Mouse (Mus musculus) lung, postnatal 0 days (tissue): ENCODE results near the gene Pdlim5. TPM values are rescaled to one million over a fixed set of nuclear protein-coding genes. Genes with fewer than 3 reads are reported as not detected.

Experiments
- ATAC-seq: fragments of 200-750 bp; cut with Nextera tagmentation; 2 replicates; pipeline ENCODE4 v1.8.0; 2017; ENCODE audit warnings: moderate library complexity
- DNase-seq: peaks from one replicate; pipeline ENCODE4 v3.0.0-alpha.2; 2016; ENCODE audit warnings: low spot score
- H3K27ac ChIP-seq: fragments of 300-500 bp; sonication (generic); 2 replicates; pipeline ENCODE4 v1.5.1; 2014; ENCODE audit warnings: antibody characterized with exemption, mild to moderate bottlenecking, low read length, mixed read lengths
- H3K27me3 ChIP-seq: fragments of 300-500 bp; sonication (generic); replicated peaks from 2 replicates; pipeline ENCODE4 v1.6.1; 2014; ENCODE audit warnings: low read length, mixed read lengths; ENCODE audit not compliant: insufficient read depth
- H3K36me3 ChIP-seq: fragments of 300-500 bp; sonication (generic); 2 replicates; pipeline ENCODE4 v1.6.1; 2014; ENCODE audit warnings: low read length, mixed read lengths; ENCODE audit not compliant: insufficient read depth
- H3K4me1 ChIP-seq: fragments of 300-500 bp; sonication (generic); 2 replicates; pipeline ENCODE4 v1.6.1; 2014; ENCODE audit warnings: antibody characterized with exemption, low read depth, low read length, mixed read lengths; ENCODE audit not compliant: insufficient read depth
- H3K4me2 ChIP-seq: fragments of 300-500 bp; sonication (generic); replicated peaks from 2 replicates; pipeline ENCODE4 v1.6.1; 2014; ENCODE audit warnings: low read depth, mild to moderate bottlenecking, low read length, moderate library complexity, mixed read lengths
- H3K4me3 ChIP-seq: fragments of 300-500 bp; sonication (generic); 2 replicates; pipeline ENCODE4 v1.5.1; 2014; ENCODE audit warnings: low read depth, low read length
- H3K9ac ChIP-seq: fragments of 300-500 bp; sonication (generic); replicated peaks from 2 replicates; pipeline ENCODE4 v1.6.1; 2014; ENCODE audit warnings: low read depth, mild to moderate bottlenecking
- H3K9me3 ChIP-seq: fragments of 300-500 bp; sonication (generic); 2 replicates; pipeline ENCODE4 v1.6.1; 2016; ENCODE audit warnings: low read length, mixed read lengths
- CTCF ChIP-seq: IDR thresholded peaks from 2 replicates; pipeline ENCODE4 v1.5.1; 2016; ENCODE audit warnings: antibody characterized with exemption, mild to moderate bottlenecking
- EP300 ChIP-seq: IDR thresholded peaks from 2 replicates; pipeline ENCODE4 v1.6.1; 2016; ENCODE audit warnings: antibody characterized with exemption, mild to moderate bottlenecking, control low read depth
- WGBS: fragments of 180-500 bp; shearing (Covaris S2); extraction: QIAGEN DNeasy Blood & Tissue Kit; methylation state at CpG from one replicate; pipeline ENCODE4 v1.1.7; 2014; 5-methylcytosine and 5-hydroxymethylcytosine counted together
- polyA plus RNA-seq: library from polyadenylated mRNA; unstranded; fragments of >200 nt; fragmentation: Nextera tagmentation; extraction: Ambion mirVana; gene quantifications from 2 replicates; pipeline ENCODE4 v1.2.1, GENCODE M21; 2015

Gene Pdlim5
- polyA plus RNA-seq, 1 experiment from 2014 or later, result 25.8 TPM

DNA sequence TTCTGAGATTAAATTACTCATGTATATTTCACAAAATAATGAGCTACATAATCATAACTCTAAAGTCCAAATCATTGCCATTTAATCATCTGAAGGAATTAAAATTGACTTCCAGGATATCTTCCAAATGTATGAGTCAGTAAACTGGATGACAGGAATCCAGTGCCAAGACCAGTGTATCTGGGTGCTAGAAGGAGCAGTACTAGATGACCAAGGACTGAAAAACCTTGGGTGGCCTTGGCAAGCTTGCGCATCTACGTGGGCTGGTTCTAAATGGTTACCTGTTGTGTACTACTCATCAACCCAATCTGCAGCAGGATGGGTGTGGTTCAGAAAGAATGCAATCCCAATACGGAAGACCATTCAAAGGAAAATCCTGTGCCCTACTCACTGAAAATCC is 116.5 kb downstream of the Pdlim5 start:
- H3K4me1 ChIP-seq, result no peaks in the 10 kb centered on the region
- WGBS, result 74% methylated on average over 3 of the region's 3 CpGs
- H3K4me3 ChIP-seq, result no peak overlapping the region

DNA sequence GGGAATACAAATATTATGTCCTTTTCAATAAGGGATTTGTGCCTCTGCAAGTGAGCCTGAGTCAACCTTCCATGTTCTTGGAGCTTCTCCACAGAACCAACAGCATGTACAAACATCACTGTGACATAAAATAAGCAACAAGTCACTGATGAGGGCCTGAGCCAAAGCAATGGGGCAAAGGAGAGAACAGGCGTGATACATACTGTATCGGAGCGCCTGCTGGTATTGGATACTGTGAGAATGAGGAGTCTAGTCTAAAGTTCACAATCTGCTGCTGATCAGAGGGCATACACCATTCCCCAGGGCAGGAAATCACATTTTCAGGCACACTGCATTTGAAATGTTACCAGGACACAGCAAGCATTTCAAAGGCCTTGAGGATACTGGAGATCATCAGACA is 119.0 kb downstream of the Pdlim5 start:
- H3K36me3 ChIP-seq, result no peaks in the 10 kb centered on the region
- H3K9ac ChIP-seq, result no peak overlapping the region
- no peak for DNase-seq
- ATAC-seq, result no peak
- 74% methylated on average over 3 of the region's 3 CpGs for WGBS
- H3K27ac ChIP-seq, result no peak overlapping the region
- no peaks in the 10 kb centered on the region for H3K27me3 ChIP-seq
- H3K9me3 ChIP-seq, result no peaks in the 10 kb centered on the region
- TF ChIP-seq EP300 (no peak), CTCF (no peak)
- no peak overlapping the region for H3K4me2 ChIP-seq
- H3K4me1 ChIP-seq, result no peaks in the 10 kb centered on the region
- no peak overlapping the region for H3K4me3 ChIP-seq

More for the DNA sequence above, 116.5 kb downstream of the Pdlim5 start:
- H3K36me3 ChIP-seq, result no peaks in the 10 kb centered on the region
- H3K27me3 ChIP-seq, result no peaks in the 10 kb centered on the region
- no peak for TF ChIP-seq CTCF
- no peak for TF ChIP-seq EP300
- no peak overlapping the region for H3K4me2 ChIP-seq
- H3K27ac ChIP-seq, result no peak overlapping the region
- no peak overlapping the region for H3K9ac ChIP-seq
- ATAC-seq, result no peak
- DNase-seq, result no peak
- H3K9me3 ChIP-seq, result no peaks in the 10 kb centered on the region

DNA sequence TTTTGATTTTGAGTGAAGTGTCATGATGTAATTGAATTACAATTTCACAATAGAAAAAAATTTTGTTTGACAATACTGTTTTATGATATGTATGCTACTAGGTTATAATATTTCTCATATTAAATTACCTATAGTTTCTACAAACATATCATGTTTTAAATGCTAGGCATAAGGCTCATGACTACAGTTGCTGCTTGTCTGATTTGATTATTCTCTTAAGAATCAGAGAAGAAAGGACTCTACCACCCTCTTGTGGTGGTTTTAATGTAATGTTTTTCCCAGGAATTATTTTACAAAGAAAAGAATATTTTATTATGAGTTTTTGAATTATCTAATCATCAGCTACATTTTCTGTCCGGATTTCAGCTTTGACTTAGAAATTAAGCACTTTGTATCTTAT is 120.5 kb downstream of the Pdlim5 start:
- no peak for ATAC-seq
- TF ChIP-seq EP300 (no peak), CTCF (peak; percentile 68)
- Histone ChIP-seq H3K4me1 (no peaks in the 10 kb centered on the region), H3K4me3 (no peak overlapping the region), H3K27me3 (no peaks in the 10 kb centered on the region), H3K27ac (no peak overlapping the region), H3K4me2 (no peak overlapping the region), H3K9ac (no peak overlapping the region), H3K36me3 (no peaks in the 10 kb centered on the region), H3K9me3 (no peaks in the 10 kb centered on the region)
- 6% methylated on average over 1 of the region's 1 CpGs for WGBS
- DNase-seq, result peak; percentile 77

DNA sequence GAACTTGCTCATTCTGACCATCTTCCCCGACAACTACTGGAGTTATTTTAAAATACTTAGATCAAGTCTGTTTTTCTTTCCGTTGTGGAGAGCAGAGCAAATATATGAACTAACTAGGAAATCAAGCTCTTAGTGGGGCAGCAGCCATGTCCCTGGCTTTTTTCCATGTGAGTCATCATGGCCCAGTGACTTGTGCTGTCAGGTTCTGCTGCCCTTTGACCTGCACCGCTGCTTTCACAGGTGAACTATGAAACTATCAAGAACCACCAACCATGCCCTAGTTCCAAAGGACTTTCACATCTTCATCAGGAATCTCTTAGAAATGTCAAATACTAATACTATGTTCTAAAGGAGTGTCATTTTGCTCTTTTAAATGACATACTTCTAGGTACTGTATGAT is 121.0 kb downstream of the Pdlim5 start:
- ATAC-seq, result no peak; the same call in 1 of the 2 replicates
- H3K36me3 ChIP-seq, result no peaks in the 10 kb centered on the region
- 64% methylated on average over 3 of the region's 3 CpGs for WGBS
- no peaks in the 10 kb centered on the region for H3K9me3 ChIP-seq
- no peak overlapping the region for H3K4me3 ChIP-seq
- H3K27me3 ChIP-seq, result no peaks in the 10 kb centered on the region
- no peak overlapping the region for H3K9ac ChIP-seq
- DNase-seq, result peak; percentile 26
- TF ChIP-seq CTCF (no peak), EP300 (no peak)
- H3K4me1 ChIP-seq, result no peaks in the 10 kb centered on the region
- no peak overlapping the region for H3K4me2 ChIP-seq
- no peak overlapping the region for H3K27ac ChIP-seq

DNA sequence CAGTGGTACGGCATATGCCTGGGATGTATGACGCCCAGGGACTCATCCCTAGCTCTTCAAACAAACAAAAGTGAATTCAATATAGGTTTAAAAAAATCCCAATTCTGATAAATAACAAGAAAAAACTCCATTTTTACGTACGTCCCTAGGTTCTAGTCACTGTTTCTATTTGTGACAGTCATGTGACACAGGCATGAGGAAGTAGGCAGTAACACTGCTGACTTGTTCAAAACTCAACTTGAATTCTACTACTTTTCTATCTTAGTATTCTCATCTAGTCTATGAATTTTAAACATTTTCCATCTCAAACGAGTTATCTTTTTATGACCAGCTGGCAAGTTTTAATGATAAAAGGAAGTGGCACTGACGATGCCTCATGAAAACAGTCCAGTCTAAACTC is 122.2 kb downstream of the Pdlim5 start:
- TF ChIP-seq CTCF (no peak), EP300 (no peak)
- no peak for DNase-seq

DNA sequence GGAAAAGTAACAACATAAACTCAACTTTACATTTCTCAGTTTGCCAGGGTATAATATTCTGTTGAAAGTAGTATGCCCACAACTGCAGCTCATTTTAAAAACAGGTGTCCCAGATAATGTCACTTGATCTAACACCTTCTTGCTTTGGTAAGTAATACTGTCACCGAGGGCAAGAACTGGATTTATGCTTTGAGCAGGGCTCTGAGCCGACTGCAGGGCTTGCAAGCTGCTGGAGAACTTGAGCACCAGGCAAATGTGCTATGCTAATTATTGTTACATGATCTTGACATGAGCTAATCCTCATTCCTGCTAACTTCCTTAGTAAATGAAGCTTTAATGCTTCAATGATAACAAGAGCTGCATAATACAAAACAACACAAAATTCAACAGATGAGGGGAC is 139.1 kb downstream of the Pdlim5 start:
- Histone ChIP-seq H3K4me3 (no peak overlapping the region), H3K4me1 (no peaks in the 10 kb centered on the region), H3K36me3 (no peaks in the 10 kb centered on the region), H3K9ac (no peak overlapping the region), H3K4me2 (no peak overlapping the region), H3K27me3 (no peaks in the 10 kb centered on the region), H3K9me3 (no peaks in the 10 kb centered on the region), H3K27ac (no peak overlapping the region)
- WGBS, result 53% methylated on average over 2 of the region's 2 CpGs
- no peak for TF ChIP-seq EP300
- TF ChIP-seq CTCF, result no peak
- no peak for ATAC-seq
- DNase-seq, result no peak

More for the DNA sequence above, 122.2 kb downstream of the Pdlim5 start:
- no peak for ATAC-seq
- no peak overlapping the region for H3K27ac ChIP-seq
- H3K4me2 ChIP-seq, result no peak overlapping the region
- H3K4me1 ChIP-seq, result no peaks in the 10 kb centered on the region
- WGBS, result 79% methylated on average over 6 of the region's 6 CpGs
- H3K9me3 ChIP-seq, result no peaks in the 10 kb centered on the region
- no peaks in the 10 kb centered on the region for H3K36me3 ChIP-seq
- H3K9ac ChIP-seq, result no peak overlapping the region
- H3K27me3 ChIP-seq, result no peaks in the 10 kb centered on the region
- no peak overlapping the region for H3K4me3 ChIP-seq

DNA sequence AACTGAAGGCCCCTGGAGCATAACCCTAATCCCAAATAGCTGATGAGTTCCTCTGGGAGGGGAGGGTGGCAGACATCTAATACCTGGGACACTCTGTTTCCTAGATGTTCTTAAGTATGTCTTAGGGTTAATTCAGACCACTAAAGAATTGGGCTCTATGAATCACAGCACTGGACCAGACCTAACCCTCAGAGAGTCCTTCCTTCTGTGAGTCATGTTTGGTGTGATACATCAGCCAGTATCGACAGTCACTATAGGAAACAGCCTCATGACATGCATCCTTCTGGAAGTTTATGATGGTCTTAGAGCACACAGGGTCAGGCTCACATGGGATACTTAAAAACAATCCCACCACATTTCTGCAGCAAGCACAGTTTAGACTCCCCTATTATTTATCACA is 143.4 kb downstream of the Pdlim5 start:
- DNase-seq (no peak), ATAC-seq (no peak)
- 89% methylated on average over 1 of the region's 1 CpGs for WGBS
- Histone ChIP-seq H3K4me3 (no peak overlapping the region), H3K9ac (no peak overlapping the region), H3K9me3 (no peaks in the 10 kb centered on the region), H3K27ac (no peak overlapping the region), H3K27me3 (no peaks in the 10 kb centered on the region), H3K4me2 (no peak overlapping the region), H3K36me3 (no peaks in the 10 kb centered on the region), H3K4me1 (no peaks in the 10 kb centered on the region)
- no peak for TF ChIP-seq EP300
- TF ChIP-seq CTCF, result no peak
